Mouse (Mus musculus) c-Kit-positive CD71-positive TER-119-negative erythroid progenitor cells, embryonic 14.5 days (primary cell): ENCODE data around the gene Hgfac.

Experiments used
- DNase-seq: peaks from one replicate; pipeline ENCODE4 v3.0.0-alpha.2; 2013; ENCODE audit warnings: low read depth

Gene Hgfac

DNA sequence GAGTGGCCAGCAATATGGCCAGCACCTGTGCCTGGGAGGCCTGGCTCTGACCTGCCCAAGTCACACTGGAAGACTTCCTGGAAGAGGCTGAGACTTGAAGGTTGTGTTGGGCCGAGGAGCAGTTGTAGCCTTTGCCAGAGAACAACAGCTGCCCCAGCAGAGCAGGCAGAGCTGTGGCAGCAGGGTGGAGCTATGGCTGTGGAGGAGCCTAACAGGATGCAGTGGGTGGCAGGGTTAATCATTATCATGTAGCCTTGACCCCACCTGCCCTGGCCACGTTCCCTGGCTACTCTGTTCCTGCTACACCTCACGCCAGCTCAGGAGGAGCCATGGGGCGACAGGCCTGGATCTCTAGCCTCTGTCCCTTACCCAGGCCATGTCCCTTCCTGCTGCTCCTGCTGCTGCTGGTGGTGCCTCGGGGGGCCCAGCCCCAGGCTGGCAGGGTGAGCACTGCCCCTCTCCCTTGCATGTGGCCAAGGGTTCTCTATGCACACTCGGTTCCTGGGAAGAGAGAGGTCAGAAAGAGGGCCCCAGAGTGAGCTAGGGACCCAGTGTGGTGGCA is at the start of gene Hgfac:
Gene Hgfac, plus strand, starts transcription at position 242 of the 562 bp plus-strand sequence.
- DNase-seq, result no peak

- no peak for DNase-seq
These were observed 42.6 kb upstream of the Hgfac start for GRCm38 (mm10) chr5:34998754-34999153.

DNA sequence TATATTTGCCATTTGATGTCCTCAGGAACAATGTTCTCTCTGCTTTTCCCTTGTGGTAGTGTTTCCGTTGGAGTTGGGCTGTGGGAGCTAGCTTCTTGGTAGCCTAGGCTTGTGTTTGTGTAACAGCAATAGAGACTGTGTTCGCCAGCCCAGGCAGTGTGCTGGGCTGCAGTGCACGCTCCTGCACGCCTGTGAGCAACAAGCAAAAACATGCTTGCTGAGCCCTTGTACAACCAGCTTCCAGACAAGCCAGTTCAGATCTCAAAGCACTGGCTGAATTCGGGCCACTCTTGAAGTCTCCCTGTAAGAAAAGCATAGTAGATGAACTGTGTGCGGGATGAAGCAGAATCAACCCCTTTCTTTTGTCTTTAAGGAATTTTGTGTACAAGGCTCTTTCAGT is 42.0 kb upstream of the Hgfac start:
- no peak for DNase-seq

DNA sequence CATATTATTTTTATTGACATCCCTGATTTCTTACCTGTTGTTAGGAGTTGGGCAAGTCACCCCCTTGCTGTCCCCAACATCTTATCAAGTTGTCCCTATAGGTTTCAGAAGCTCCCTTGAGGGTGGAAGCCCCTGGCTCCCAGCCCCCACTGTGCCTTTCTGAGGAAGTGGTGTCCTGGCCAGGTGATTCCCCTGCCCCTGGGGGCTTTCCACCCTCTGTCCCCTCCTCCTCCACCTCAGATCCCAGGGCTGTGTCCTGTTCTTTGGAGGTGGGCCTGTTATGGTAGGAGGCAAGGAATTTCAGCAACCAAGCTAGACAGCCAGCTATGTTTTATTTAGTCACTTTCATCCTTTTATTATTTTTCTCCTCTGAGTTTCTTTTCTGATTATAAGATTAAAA is 41.0 kb upstream of the Hgfac start:
- DNase-seq, result no peak

GRCm38 (mm10) chr5:35001144-35001543 is 40.2 kb upstream of the Hgfac start:
- no peak for DNase-seq

GRCm38 (mm10) chr5:35003611-35004162 is 37.6 kb upstream of the Hgfac start:
- no peak for DNase-seq

- DNase-seq, result no peak
These were observed 36.5 kb upstream of the Hgfac start for GRCm38 (mm10) chr5:35004769-35005168.

GRCm38 (mm10) chr5:35005659-35006058 is 35.6 kb upstream of the Hgfac start:
- no peak for DNase-seq

GRCm38 (mm10) chr5:35006599-35006998 is 34.7 kb upstream of the Hgfac start:
- no peak for DNase-seq

DNA sequence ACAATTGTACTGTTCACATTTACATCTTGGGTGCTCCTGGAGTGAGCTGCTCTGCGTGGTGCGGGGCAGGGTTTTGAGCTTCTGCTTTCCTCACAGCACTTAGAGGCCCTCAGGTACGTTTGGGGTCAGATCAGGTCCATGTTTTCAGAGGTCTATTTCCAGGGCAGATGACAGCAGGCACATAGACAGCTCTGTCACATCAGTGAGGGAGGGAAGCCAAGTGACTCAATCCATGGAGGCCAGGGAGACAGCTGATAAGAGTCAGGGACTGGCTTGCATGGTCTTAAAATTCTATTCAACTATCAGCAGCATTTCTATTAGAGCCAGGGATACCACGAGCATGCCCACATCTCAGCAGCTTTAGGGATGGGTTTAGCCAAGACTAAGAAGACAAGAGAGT is 32.1 kb upstream of the Hgfac start:
- no peak for DNase-seq

GRCm38 (mm10) chr5:35010656-35011055 is 30.7 kb upstream of the Hgfac start:
- no peak for DNase-seq

- no peak for DNase-seq
These were observed 30.0 kb upstream of the Hgfac start for GRCm38 (mm10) chr5:35011156-35011923.

DNA sequence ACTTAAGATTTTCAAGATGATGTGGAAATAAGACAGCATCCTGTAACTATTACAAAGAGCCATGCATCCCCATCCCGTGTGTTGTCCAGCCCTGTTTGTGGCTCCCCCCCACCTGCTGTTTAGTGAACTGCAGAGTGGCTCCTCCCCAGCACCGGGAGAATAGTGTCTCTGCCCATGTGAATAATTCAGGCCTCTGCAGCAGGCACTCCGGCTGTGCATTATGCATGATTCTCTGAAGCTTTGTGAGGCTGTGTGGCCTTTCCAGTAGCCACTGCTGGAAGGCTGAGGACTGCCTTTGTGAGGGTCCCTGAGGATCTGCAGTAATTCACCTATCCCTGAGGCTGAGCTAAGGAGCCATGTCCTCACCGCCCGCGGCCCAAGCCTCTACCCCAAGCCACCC is 27.3 kb upstream of the Hgfac start:
- DNase-seq, result no peak

DNA sequence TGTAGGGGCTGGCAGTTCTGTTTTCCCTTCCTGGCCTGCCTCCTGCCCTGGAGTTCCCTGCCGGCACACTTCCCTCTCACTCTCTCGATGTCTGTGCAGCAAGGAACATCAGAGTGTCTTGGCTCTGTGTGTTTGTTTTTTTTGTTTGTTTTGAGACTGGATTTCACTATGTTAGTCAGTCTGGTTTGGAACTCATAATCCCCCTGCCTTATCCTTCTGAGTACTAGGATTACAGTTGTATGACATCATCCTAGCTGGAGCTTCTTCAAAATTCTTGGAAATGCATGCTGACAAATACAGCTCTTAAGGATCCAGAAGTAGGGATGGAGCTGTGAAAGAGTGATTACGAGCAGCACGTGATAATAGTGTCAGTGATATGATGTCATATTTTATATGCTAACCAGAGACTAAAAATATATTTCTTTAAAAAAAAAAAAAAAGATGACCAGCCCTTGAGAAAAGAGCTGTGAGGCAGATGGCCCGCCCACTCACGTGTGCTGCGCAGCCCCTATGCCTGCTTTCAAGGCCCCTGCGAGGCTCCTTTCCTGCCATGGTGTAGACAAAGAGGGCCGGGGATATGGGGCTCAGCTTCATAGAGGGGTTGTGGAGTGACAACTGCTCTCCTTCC is 21.5 kb upstream of the Hgfac start:
- DNase-seq, result no peak

DNA sequence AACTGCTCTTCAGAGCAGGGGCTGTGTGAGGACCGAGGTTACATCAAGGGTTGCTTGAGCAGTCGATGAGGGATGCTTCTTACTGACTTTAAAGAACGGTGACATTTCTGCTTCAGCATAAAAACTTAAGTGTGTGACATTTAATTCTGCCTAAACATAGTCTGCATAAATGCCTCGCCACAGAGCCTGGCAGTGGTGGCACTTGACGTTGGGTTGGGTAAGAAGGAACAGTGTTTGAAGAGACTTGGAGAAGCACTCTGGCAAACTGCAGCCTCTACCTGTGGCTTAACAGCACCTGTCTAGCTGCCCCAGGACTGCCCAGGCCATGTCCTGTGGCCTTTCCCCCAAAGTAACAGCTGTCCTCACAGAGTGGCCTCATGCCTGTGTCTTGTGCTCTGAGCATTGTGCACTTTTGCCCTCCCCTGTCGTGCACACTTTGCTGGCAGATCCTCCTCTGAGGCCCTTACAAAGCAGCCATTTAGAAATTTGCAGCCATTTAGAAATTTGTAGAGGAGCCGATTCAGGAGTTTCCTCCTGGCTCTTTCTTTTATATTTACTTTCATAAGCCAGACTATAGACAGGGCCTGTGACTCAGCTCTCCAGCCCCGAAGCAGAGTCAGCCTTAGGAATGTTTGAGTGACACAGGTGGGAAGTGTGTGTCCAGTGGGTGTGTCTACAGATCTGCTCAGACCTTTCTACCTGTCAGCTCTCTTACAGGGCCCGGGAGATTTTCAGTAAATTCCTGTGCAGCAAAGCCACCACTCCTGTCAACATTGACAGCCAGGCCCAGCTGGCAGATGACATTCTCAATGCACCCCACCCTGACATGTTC is 20.7 kb upstream of the Hgfac start:
- no peak for DNase-seq

GRCm38 (mm10) chr5:35024975-35025374 is 16.3 kb upstream of the Hgfac start:
- no peak for DNase-seq

GRCm38 (mm10) chr5:35029303-35029702 is 12.0 kb upstream of the Hgfac start:
- no peak for DNase-seq

DNA sequence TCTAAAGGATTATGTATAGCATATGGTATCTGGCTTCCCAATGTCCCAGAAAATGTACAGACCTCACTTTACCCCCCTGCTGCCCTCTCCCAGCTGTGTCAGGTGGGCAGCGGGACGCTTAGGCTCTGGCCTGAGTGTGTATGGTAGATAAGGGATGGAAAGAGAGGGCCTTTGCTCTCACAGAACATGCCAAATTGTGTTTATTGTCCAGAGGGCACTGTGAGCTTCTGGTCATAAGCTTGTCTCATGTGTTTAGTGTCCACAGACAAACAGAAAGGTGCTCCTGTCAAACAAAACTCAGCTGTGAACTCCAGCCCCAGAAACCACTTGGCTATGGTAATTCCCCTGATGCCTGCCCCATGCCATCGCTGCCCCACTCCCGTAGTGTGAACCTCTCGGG is 11.6 kb upstream of the Hgfac start:
- DNase-seq, result no peak

GRCm38 (mm10) chr5:35033068-35033467 is 8.2 kb upstream of the Hgfac start:
- no peak for DNase-seq

- DNase-seq, result no peak
These were observed 7.7 kb upstream of the Hgfac start for GRCm38 (mm10) chr5:35033619-35034018.

GRCm38 (mm10) chr5:35035141-35035540 is 6.2 kb upstream of the Hgfac start:
- DNase-seq, result no peak

- DNase-seq, result peak; percentile 55
These were observed 5.5 kb upstream of the Hgfac start for GRCm38 (mm10) chr5:35035795-35036194.
